Mouse (Mus musculus) lung, adult 2 months (tissue): ENCODE measurements around the gene Mras. TPM values are rescaled to one million over a fixed set of nuclear protein-coding genes. Genes with fewer than 3 reads are reported as not detected.

Experiments used
- DNase-seq: peaks from one replicate; pipeline ENCODE4 v3.0.0; 2022
- H3K4me1 ChIP-seq: fragments of 200-500 bp; 2 replicates; pipeline ENCODE4 v1.6.1; 2011; ENCODE audit warnings: low read length; ENCODE audit not compliant: control insufficient read depth, insufficient read depth
- H3K4me3 ChIP-seq: fragments of 200-500 bp; replicated peaks from 2 replicates; pipeline ENCODE3; 2011; ENCODE audit warnings: low read depth, mild to moderate bottlenecking, control low read depth, low read length; ENCODE audit errors: extremely low read depth
- CTCF ChIP-seq: fragments of 200-500 bp; IDR thresholded peaks from 2 replicates; pipeline ENCODE4 v1.5.1; 2011; ENCODE audit warnings: mild to moderate bottlenecking, low read length, control low read depth; ENCODE audit not compliant: insufficient read depth
- POLR2A ChIP-seq: fragments of 200-500 bp; IDR thresholded peaks from 2 replicates; pipeline ENCODE4 v1.6.1; 2011; ENCODE audit warnings: low read depth, mild to moderate bottlenecking, control low read depth, low read length, borderline replicate concordance; ENCODE audit errors: extremely low read depth
- WGBS: fragments of 180-500 bp; shearing (Covaris S2); methylation state at CpG from one replicate; pipeline ENCODE4 v1.1.7; 2018; 5-methylcytosine and 5-hydroxymethylcytosine counted together
- polyA plus RNA-seq: library from polyadenylated mRNA; depleted of rRNA; stranded (reverse); fragments of >200 nt; gene quantifications from 2 replicates; pipeline ENCODE4 v1.2.3, GENCODE M21; 2012

Mras gene
- polyA plus RNA-seq, 1 experiment: 9.2 TPM

- no peak for TF ChIP-seq CTCF
- no peak for TF ChIP-seq POLR2A
- H3K4me1 ChIP-seq: no peaks in the 10 kb centered on the region
- 80% methylated on average over 9 of the region's 9 CpGs for WGBS
- DNase-seq: no peak
- H3K4me3 ChIP-seq: no peak overlapping the region
Observed at GRCm38 (mm10) chr9:99468572-99468971, 31.4 kb upstream of the Mras start.

- WGBS: 71% methylated on average over 6 of the region's 6 CpGs
- Histone ChIP-seq H3K4me3 (no peak overlapping the region), H3K4me1 (no peaks in the 10 kb centered on the region)
- no peak for DNase-seq
- TF ChIP-seq CTCF (no peak), POLR2A (no peak)
Observed at GRCm38 (mm10) chr9:99464876-99465275, 27.7 kb upstream of the Mras start.

- WGBS: 86% methylated on average over 4 of the region's 4 CpGs
- DNase-seq: no peak
- H3K4me1 ChIP-seq: no peaks in the 10 kb centered on the region
- TF ChIP-seq CTCF (no peak), POLR2A (no peak)
- no peak overlapping the region for H3K4me3 ChIP-seq
Observed at GRCm38 (mm10) chr9:99459730-99460129, 22.5 kb upstream of the Mras start.

- Histone ChIP-seq H3K4me1 (no peaks in the 10 kb centered on the region), H3K4me3 (no peak overlapping the region)
- WGBS: 39% methylated on average over 12 of the region's 12 CpGs
- TF ChIP-seq POLR2A (no peak), CTCF (peak; percentile 68)
- peak; percentile 64 for DNase-seq
Observed at GRCm38 (mm10) chr9:99458529-99459208, 21.5 kb upstream of the Mras start.

GRCm38 (mm10) chr9:99454211-99454610 lies 17.0 kb upstream of the Mras start:
- H3K4me1 ChIP-seq: no peaks in the 10 kb centered on the region
- no peak overlapping the region for H3K4me3 ChIP-seq
- no peak for DNase-seq
- WGBS: 78% methylated on average over 4 of the region's 4 CpGs
- TF ChIP-seq POLR2A: no peak
- TF ChIP-seq CTCF: no peak

GRCm38 (mm10) chr9:99451161-99451560 lies 14.0 kb upstream of the Mras start, which contains the start of gene Nme9:
Gene Nme9, plus strand, starts transcription at chr9:99451475.
- TF ChIP-seq POLR2A: no peak
- no peak for TF ChIP-seq CTCF
- H3K4me3 ChIP-seq: no peak within 1 kb of the TSS
- 9% methylated on average over 14 of the region's 14 CpGs for WGBS

GRCm38 (mm10) chr9:99449886-99450647 lies 12.9 kb upstream of the Mras start:
- no peak for DNase-seq
- TF ChIP-seq POLR2A (no peak), CTCF (peak; percentile 43)
- 37% methylated on average over 9 of the region's 9 CpGs for WGBS
- H3K4me1 ChIP-seq: no peaks in the 10 kb centered on the region
- H3K4me3 ChIP-seq: no peak overlapping the region

More at GRCm38 (mm10) chr9:99451161-99451560, 14.0 kb upstream of the Mras start, which contains the start of gene Nme9:
- DNase-seq: no peak
- H3K4me1 ChIP-seq: no peaks in the 10 kb centered on the region

GRCm38 (mm10) chr9:99447323-99447722 lies 10.1 kb upstream of the Mras start:
- Histone ChIP-seq H3K4me3 (no peak overlapping the region), H3K4me1 (no peaks in the 10 kb centered on the region)
- TF ChIP-seq POLR2A: no peak
- TF ChIP-seq CTCF: no peak
- DNase-seq: no peak
- WGBS: 54% methylated on average over 3 of the region's 3 CpGs

- DNase-seq: no peak
- TF ChIP-seq POLR2A (no peak), CTCF (no peak)
- H3K4me1 ChIP-seq: no peaks in the 10 kb centered on the region
- H3K4me3 ChIP-seq: no peak overlapping the region
Observed at GRCm38 (mm10) chr9:99446259-99446658, 9.1 kb upstream of the Mras start.

- no peak overlapping the region for H3K4me3 ChIP-seq
- 28% methylated on average over 8 of the region's 8 CpGs for WGBS
- no peak for TF ChIP-seq POLR2A
- TF ChIP-seq CTCF: peak; percentile 42
- H3K4me1 ChIP-seq: no peaks in the 10 kb centered on the region
- DNase-seq: no peak
Observed at GRCm38 (mm10) chr9:99444590-99445178, 7.5 kb upstream of the Mras start.
